Comparison of ENCODE assay signal across 8 mouse cellular contexts in the genomic region with DNA sequence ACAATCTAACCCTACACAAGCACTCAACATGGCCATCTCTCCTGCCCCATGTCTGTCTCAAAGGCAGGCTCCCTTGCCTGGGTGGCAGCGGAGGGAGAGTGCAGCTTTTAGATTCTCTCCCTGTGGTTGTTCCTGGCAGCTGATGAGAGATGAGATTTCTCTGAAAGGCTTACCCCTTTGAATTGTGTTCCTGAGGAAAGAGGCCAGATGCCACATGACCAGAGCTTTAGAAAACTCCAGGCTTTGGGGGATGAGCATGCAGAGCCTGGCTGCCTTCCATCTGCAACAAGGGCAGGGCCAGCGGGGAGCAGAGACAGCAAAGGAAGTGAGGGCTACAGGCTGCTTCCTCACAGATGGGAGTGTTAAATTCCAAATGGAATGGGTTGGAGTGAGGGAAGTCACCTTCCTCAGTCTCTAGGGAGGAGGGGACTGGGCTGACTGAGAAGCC. TPM values are rescaled to one million over a fixed set of nuclear protein-coding genes. Genes with fewer than 3 reads are reported as not detected.
DNase-seq lines count a peak whose midpoint lies in the region; ATAC-seq lines count a peak whose summit lies in the region.

No protein-coding gene starts in this region.

- H3K9ac ChIP-seq in neural tube, embryonic 11.5 days (ENCODE audit: low read length) = no peak overlapping the region

- no peaks in the 10 kb centered on the region for H3K36me3 ChIP-seq in neural tube, embryonic 11.5 days (ENCODE audit: control insufficient read depth, insufficient read depth, low read length)
- no peaks in the 10 kb centered on the region for H3K36me3 ChIP-seq in hindbrain, embryonic 10.5 days

- intact Hi-C loops in left cerebral cortex, postnatal 10 days (cut with DNase I) = no loop called here

- no peaks in the 10 kb centered on the region for H3K4me1 ChIP-seq in neural tube, embryonic 11.5 days (ENCODE audit: control insufficient read depth, insufficient read depth, low read length)
- peaks cover 12% of the 10 kb centered on the region; the same call in 1 of the 2 replicates for H3K4me1 ChIP-seq in hindbrain, embryonic 10.5 days (replicated peaks)

- no peak overlapping the region for H3K27ac ChIP-seq in neural tube, embryonic 11.5 days (ENCODE audit: low read depth, low read length)
- peak overlapping the region; percentile 35; the same call in 1 of the 2 replicates for H3K27ac ChIP-seq in hindbrain, embryonic 10.5 days

- H3K4me2 ChIP-seq in neural tube, embryonic 11.5 days (ENCODE audit: low read depth) = no peak overlapping the region

- no peaks in the 10 kb centered on the region for H3K9me3 ChIP-seq in neural tube, embryonic 11.5 days (ENCODE audit: control insufficient read depth, low read length)
- H3K9me3 ChIP-seq in hindbrain, embryonic 10.5 days = no peaks in the 10 kb centered on the region

- 32% methylated on average over 2 of the region's 2 CpGs for WGBS in neural tube, embryonic 11.5 days
- 33% methylated on average over 2 of the region's 2 CpGs for WGBS in hindbrain, embryonic 10.5 days

- no peak overlapping the region for H3K4me3 ChIP-seq in neural tube, embryonic 11.5 days (ENCODE audit: low read depth, low read length)
- H3K4me3 ChIP-seq in hindbrain, embryonic 10.5 days = no peak overlapping the region

- ATAC-seq in neural tube, embryonic 11.5 days (ENCODE audit: insufficient read depth, low FRiP score, low TSS enrichment) = no peak

- DNase-seq in neural tube, embryonic 11.5 days (ENCODE audit: low spot score) = peak; percentile 35
- no peak for DNase-seq in neural tube, embryonic 10.5 days (ENCODE audit: extremely low spot score, low spot score)
- DNase-seq in embryo, embryonic 10 days (ENCODE audit: low spot score) = peak; percentile 36
- no peak for DNase-seq in hindbrain, embryonic 10.5 days (ENCODE audit: low spot score)
- DNase-seq in left cerebral cortex, postnatal 10 days (ENCODE audit: extremely low spot score in 1 of 2, low spot score in 2 of 2) = peak; percentile 70 to 87
- peak; percentile 59 for DNase-seq in right cerebral cortex, postnatal 4 days
- DNase-seq in thymus, postnatal 0 days (ENCODE audit: low spot score) = no peak
- DNase-seq in thymus, postnatal 10 days (ENCODE audit: low spot score in 2 of 2) = no peak

- H3K27me3 ChIP-seq in neural tube, embryonic 11.5 days (ENCODE audit: control insufficient read depth, insufficient read depth, low read length) = no peaks in the 10 kb centered on the region
- H3K27me3 ChIP-seq in hindbrain, embryonic 10.5 days (ENCODE audit: insufficient read depth, poor library complexity, severe bottlenecking) = no peaks in the 10 kb centered on the region

RNA-seq across cellular contexts. Expression of a gene that starts 26.7 kb away (rescaled TPM):
- polyA plus RNA-seq in neural tube, embryonic 11.5 days (2014; fragmentation: Nextera tagmentation; extraction: Ambion mirVana) = 25.7 and 32.9 TPM in 2 replicates
- 4.9 and 14.6 TPM in 2 replicates for polyA plus RNA-seq in hindbrain, embryonic 10.5 days (2016; fragmentation: Nextera tagmentation; extraction: Ambion mirVana)
- 100 to 1,000 TPM; 264 to 278 TPM for total RNA-seq in left cerebral cortex, postnatal 10 days (2021)
- polyA plus RNA-seq in thymus, postnatal 0 days (2015; fragmentation: Nextera tagmentation; extraction: Ambion mirVana) = 1.6 and 3.2 TPM in 2 replicates

Comparison
In these comparisons a context has a peak if more than half of its experiments do, and no peak if none do; other contexts are left out.
1. DNase-seq: peak in neural tube, embryonic 11.5 days (single experiment), embryo, embryonic 10 days (single experiment), left cerebral cortex, postnatal 10 days (2 of 2) and right cerebral cortex, postnatal 4 days (single experiment); none in neural tube, embryonic 10.5 days (single experiment), hindbrain, embryonic 10.5 days (single experiment), thymus, postnatal 0 days (single experiment) and thymus, postnatal 10 days (0 of 2).